Mouse (Mus musculus): ENCODE measurements around the gene Olfr9.
"Not testable (repeated sequence)": the region's sequence is repeated elsewhere in the genome, so short reads cannot be mapped to it uniquely, and the experiment has no call there.

Gene Olfr9

DNA sequence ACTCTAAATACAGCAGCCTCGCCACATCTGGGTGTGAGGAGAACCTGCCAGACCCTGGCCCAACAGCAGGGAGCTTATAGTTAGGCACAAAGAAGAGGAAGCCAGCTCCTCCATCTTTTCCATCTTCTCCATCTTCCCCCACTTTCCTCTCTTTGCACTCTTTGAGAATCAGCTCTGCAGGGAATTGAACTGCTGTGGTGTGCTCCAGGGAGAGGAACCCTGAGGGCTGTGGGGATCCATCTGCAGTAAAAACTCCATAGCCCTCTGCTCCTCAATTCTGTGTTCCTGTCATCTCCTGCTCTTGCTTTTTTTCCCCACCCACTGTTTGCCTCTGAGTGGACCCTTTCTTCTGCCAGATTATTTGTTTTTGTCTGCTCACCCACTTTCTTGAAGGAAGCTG is at the start of gene Olfr9:
Gene Olfr9 (plus strand): TSS at position 301 of the 400 bp plus-strand sequence.
- DNase-seq (ENCODE audit: low spot score) = not testable (repeated sequence)

DNA sequence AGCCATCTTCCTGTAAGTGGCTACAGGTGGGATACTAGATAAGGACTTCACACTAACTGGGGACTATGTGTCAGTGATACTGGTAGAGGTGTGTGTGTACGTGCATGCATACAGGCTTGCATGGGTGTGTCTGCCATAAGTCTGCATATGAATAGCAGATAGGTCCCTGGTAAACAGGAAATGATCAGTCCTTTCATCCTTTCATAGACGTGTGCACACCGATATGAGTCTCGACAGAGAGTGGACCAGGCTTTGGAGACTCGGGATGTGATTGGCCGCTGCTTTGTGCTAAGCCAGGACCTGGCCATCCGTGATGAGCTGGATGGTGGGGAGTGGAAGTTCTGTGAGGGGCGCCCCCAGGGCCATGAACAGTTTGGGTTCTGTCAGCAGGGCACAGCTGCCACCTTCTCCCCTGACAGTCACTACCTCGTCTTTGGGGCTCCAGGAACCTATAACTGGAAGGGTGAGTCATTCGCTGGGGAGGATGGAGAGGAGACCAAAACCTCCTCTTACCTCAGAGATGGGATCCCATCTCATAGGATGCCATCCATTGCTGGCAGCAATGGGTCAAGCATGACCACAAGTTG is 48.7 kb upstream of the Olfr9 start:
- DNase-seq (ENCODE audit: low spot score) = no peak

DNA sequence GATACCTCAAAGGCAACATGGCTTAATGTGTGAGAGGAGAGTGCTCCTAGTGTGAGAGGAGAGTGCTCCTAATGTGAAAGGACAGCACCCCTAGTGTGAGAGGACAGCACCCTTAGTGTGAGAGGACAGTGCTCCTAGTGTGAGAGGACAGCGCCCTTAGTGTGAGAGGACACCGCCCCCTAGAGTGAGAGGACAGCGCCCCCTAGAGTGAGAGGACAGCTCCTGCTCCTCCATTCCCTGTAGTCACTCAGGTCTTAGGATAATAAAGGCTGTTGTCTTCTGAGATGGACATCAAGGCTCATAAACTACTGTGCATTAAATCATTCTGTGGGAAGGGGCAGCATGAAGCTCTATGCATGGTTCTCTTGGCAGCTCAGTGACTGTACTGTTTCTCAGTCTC is 43.6 kb upstream of the Olfr9 start:
- DNase-seq (ENCODE audit: low spot score) = peak; percentile 69

DNA sequence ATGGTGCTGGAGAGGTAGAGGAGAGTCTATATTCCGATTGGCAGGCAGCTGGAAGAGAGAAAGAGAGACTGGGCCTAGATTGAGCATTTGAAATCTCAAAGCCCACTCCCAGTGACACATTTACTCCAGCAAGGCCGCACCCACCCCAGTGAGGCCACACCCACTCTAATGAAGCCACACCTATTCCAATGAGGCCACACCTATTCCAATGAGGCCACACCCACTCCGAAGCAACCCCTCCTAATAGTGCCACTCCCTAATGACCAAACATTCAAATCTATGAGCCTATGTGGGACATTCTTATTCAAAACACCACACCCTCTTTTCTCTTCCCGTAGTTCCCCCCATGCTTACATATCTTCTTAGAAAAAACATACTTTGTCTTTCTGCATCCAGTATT is 41.7 kb upstream of the Olfr9 start:
- no peak for DNase-seq (ENCODE audit: low spot score)

DNA sequence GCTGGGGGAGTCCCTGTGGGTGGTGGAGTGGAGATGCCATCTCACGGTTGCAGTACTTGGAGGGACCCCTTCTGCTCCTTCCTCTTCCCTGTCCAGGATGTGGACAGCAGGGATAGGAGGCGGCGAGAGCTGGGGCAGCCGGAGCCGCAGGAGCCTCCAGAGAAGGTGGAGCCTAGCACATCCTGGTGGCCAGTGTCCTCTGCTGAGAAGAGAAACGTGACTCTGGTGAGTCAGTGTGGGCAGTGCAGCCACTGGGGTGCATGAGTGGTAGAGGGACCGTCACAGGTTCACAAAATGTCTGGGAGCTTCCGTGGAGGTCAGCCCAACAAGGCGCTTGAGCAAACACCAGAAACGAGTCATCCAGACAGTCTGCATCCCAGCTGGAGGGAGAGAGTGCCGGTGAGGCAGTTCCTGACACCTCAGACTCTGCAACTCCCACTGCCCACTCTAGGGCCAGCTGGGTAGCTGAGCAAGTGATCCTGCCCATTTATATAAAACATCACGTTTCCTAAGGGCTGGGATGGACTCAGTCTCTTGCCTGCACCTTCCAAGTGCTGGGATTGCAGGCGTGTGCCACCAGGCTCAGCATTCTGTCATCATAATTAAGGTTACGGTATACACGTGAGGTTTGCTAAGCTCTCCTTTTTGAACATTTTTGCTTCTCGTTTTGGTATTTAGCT is 38.9 kb upstream of the Olfr9 start:
- no peak for DNase-seq (ENCODE audit: low spot score)

DNA sequence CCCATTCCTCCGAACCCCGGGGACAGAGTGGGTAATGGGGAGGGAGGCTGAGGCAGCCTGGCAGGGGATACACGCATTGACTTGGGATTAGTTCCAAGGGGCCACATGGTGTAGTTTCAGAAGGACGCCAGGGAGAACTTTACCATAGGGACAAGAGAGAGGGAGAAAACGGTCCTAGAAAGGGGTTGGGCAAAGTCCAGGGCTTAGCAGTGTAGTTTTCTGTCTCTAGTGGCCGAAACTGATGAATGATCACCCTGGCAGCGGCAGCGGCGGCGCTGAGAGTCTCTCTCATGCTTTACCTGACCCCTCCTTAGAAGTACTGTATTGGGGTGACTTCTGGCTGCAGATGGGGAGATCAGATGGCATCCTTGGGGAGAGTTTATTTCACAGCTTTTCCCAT is 30.9 kb upstream of the Olfr9 start:
- DNase-seq (ENCODE audit: low spot score) = no peak

DNA sequence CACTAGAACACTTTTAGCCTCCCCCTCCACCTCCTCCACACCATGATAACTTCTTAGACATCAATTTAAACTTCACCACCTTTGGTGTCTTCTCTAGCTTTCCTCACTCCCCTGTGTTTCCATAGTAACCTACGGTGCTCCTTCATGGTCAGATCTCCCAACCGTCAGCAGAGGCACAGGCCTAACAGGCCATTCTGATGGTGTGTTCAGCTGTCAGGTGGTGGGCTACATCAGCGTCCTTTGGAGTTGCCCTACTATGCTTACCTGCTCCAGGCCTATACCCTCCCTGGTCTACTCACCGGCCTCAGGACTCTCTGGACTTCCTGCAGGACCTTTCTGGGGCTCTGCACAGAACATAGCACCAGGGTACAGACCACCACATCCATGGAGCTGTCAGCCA is 29.1 kb upstream of the Olfr9 start:
- no peak for DNase-seq (ENCODE audit: low spot score)

DNA sequence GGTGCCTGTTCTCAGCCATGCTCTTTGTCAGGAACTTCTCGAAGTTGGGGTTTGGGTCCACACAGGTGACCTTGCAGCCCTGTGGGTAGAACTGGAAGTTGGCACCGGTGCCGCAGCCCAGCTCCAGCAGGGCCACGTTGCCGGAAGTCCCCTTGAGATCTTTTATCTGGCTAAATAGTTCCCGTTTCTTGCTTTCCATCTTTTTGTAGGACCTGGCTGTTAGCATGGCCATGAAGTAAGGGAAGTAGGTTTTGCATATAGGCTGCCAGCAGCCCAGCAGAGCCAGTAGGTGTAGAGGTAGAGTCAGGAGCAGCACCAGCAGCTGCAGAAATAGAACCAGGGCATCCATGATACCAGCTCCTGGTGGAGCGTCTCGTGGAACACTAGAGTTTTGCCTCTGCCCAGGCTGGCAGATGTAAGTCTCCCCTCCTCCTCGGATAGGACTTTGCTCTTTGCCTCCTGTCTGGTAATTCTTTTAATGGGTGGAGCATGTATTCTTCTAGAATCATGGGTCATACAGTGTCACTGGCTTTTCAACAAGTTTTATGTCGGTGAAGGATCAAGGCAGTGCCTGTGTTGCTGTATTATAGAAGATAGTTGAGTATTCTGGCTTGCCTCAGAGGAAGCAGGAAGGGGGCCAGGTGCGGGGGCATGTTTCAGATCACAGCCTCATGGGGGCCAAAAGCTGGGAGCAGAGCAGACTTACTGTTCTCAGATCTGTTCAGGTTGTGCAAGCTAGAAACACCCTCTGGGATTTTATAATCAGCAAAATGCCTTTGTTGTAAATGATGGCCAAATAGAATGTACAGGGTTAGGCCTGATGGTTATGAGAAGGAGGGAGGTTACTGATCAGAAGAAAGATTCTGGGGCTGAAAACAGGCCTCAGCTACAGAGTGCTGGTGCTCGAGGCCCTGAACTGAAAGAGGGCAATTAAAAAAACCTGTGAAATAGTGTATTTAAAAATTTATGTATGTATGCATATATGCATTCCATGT is 28.3 kb upstream of the Olfr9 start, which contains the start of gene Mettl7b:
Gene Mettl7b (minus strand): TSS at position 399 of the 995 bp plus-strand sequence.
- no peak for DNase-seq (ENCODE audit: low spot score)

DNA sequence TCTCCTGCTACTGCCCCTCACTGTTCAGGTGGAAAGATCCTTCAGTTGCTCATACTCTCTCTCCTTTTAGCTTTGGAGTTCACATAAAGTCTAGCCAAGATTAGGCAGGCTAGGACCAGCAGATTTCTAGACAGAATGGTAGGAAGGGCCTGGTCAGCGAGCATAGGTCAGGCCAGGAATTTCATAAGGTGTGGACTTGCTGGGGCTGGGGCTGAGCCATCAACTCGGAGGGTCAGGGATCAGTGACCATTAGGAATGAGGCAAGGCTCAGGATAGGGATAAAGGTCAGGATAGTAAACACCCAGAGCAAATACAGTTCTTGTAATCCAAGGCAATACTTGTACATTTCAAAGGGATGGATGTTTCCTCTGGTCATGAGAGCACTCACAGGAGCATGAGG is 24.3 kb upstream of the Olfr9 start:
- DNase-seq (ENCODE audit: low spot score) = no peak

DNA sequence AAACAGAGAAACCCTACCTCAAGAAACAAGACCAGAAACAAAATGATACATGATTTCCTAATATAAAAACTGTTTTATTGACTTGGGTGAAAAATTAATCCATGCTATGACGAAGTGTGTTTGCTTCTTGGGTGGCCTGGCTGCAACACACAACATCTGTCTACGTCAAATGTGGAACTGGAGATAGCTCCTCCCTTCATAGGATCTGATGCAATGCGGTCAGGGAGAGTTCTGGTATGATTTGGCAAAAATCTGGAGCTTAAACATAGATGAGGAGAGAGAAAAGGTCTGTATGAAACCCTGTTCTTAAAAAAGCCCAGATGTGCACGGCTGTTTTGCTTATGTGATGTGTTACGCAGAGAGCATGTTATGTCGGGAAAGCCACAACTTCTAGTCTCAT is 23.4 kb upstream of the Olfr9 start:
- no peak for DNase-seq (ENCODE audit: low spot score)

DNA sequence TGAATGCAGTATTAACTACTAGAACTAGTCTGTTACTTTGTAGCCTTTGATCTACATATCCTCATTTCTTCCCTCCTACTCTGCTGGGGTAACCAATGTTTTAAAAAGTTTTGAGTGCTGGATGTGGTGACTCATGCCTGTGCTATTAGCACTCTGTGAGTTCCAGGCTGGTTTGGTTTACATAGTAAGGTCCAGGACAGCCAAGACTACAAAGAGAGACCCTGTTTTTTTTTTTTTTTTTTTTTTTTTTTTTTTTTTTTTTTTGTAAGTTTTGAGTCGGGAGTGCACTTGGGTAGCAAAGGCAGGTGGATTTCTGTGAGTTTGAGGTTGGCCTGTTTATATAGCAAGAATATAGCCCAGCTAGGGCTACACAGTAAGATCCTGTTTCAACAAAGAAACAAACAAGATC is 20.9 kb upstream of the Olfr9 start:
- DNase-seq (ENCODE audit: low spot score) = no peak

DNA sequence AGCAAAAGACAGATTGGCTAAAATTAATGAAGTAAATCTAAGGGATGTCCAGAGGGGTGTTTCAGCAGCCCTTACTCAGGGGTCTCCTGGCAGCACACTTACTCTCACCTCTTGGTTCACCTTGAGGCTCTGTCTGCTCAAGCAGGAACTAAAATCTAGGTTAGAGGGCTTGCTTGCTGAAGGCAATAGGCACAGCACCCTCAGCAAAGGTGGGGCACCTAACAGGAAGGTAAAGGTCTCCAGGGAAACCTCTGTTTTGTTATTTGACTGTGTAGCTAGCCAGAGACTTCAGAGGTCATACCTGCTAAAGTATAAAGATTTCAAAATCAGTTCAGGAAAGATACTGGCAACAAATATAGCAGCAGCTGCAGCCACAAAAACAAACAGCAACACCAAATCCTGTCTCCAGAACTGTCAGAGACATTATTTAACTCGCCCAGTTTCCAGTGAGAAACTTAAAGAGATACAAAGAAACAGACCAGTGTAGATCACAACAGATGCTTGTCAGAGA is 18.4 kb upstream of the Olfr9 start:
- DNase-seq (ENCODE audit: low spot score) = no peak

DNA sequence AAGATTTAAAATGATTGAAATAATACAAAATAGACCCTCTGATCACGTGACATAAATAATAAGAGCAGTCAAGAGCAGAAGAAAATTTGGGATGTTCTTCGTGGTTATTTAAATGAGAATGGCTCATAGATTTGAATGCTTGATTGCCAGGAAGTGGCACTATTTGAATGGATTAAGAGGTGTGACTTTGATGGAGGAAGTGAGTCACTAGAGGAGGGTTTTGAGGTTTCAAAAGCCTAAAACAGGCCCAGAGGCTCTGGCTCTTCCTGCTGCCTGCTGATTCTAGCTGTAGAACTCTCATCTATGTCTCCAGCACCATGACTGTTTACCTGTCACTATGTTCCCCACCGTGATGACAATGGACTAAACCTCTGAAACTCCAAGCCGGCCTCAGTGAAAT is 16.4 kb upstream of the Olfr9 start:
- no peak for DNase-seq (ENCODE audit: low spot score)

DNA sequence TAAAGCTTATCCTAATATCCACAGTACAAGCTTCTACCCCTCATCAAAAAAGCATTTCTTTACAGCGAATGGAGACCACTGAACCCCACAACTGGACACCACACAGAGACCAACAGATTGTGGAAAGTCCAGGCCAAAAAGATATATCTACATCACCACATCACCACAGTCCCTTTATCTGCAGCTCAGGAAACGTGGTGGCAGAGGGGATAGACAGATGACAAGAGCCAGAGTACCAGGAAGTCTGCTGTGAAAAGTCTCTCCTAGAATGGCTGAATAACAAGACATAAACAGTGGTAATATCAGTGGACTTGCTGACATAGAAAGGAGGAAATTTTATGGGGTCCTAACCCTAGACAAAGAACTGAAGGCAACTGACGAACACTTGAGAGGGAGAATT is 12.8 kb upstream of the Olfr9 start:
- no peak for DNase-seq (ENCODE audit: low spot score)

DNA sequence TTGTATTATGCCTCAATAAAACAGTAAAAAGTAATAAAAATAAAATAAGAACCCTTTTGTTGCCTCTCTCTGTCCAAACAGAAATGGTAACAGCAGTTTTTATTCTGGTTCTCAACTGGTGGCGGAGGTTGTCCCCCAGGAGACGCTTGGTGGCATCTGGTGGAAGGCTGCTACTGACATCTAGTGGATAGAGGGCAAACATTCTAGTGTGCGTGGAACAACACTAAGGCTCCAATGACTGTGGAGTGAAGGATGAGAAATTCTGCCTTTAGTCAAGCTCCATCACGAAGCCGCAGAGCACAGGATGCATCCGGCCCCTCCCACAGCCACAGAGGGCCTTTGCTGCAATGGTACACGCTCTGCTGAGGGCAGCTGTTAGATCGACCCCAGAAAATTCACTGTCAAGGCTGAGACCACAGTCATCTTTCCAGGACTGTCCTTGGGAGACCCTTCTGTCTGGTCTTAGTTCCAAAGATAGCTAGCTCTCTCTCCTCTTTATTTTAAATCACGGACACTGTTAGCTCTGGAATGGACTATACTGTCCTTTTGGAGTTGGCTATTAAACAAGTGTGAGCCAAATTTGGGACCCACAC is 11.6 kb upstream of the Olfr9 start:
- peak; percentile 91 for DNase-seq (ENCODE audit: low spot score)

DNA sequence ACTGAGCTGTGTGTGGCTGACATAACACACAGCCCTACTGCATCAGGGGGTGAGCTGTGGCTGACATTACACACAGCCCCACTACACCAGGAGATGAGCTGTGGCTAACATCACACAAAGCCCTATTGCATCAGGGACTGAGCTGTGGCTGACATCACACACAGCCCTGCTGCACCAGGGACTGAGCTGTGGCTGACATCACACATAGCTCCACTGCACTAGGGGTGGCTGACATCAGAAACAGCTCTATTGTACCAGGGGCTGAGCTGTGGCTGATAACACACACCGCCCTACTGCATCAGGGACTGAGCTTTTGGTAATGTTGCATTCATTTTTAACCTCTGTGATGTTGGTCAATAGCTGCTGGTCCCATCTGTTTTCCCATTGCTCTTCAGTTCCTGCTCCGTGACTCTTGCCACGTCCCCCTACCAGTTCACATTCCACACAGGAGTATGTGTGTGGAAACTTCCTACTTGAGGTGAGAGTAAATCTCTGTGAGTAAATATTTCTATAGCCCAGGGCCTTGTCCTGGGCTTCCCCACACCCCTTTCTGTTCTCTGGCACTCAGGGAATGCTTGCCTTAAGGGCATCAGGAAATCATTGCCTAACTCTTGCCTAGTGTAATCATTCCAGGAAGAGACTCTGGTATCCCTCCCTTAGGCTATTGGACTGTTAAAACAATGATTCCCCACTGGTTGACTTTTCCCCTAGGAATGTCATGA is 8.4 kb upstream of the Olfr9 start:
- DNase-seq (ENCODE audit: low spot score) = peak; percentile 42

DNA sequence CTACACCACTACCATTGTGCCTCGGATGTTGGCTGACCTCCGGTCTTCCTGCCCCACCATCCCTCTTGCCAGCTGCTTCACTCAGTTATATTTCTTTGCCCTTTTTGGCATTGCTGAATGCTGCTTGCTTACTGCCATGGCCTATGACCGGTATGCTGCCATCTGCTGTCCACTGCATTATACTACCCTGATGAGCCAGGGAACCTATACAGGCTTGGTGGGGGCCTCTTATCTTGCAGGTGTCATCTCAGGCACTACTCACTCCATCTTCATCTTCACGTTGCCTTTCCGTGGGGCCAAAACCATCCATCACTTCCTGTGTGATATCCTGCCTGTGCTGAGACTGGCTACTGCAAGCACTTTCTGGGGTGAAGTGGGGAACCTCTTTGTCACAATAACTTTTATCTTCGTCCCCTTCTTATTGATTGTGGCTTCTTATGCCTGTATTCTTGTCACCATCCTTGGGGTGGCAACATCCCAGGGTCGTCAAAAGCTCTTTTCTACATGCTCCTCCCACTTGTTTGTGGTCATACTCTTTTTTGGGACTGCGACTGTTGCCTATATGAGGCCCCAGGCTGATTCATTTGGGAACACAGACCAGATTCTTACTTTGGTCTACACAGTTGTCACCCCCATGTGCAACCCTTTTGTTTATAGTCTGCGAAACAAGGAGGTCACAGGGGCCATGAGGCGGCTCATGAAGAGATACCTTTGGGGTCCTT is 1.1 kb downstream of the Olfr9 start:
- DNase-seq (ENCODE audit: low spot score) = not testable (repeated sequence)

DNA sequence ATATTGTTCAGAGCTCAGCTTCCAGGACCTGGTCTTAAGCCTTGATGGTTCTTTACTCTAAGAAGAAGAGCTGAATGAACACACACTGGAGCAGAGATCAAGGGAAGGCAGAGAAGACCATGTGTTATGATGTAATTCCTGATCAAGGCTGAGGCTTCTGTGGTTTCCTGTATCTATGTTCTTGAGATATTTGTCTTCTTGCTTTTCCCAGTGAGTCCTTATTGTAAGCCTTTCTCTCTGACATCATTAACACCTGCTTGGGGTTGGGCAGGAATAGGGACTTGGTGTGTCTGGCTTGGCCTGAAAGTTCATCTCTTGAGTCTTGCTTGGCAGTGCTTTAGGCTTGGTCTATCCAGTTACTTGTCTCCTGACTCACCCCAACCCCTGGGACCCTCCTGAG is 1.8 kb downstream of the Olfr9 start:
- no peak for DNase-seq (ENCODE audit: low spot score)

DNA sequence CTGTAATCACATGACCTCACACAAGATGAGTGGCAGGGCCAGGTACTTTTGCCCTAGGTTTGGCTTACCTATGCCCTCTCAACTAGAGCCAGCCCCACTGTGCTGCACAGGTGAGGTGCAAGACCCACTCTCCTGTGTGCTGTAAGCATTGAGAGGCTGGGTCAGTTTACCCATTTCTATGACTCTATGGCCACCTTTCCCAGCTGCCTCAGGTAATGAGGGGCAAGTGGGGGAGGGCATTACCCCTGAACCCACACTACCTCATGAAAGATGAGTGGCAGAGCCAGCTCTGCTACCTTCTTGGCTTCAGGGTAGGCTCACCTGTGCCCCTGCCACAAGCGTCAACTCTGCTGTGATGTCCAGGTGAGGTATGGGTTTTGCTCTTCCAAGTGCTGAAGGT is 6.6 kb downstream of the Olfr9 start:
- DNase-seq (ENCODE audit: low spot score) = no peak

DNA sequence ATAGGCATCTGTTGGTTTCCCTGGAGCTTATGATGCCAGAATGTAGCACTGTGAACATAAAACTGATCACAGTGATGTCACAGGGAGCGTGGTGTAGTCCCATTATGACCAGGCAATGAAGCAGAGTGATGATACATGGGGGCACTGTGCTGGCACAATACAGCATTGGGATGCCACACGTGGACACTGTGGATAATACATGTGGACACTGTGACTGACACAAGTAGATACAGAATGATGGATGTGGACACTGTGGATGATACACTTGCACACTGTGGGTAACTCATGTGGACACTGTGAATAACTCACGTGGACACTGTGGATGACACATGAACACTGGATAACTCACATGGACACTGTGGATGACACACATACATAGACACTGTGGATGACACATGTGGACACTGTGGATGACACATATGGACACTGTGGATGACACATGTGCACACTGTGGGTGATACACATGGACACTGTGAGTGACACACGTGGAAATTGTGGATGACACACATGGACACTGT is 7.4 kb downstream of the Olfr9 start:
- no peak for DNase-seq (ENCODE audit: low spot score)
